Mouse (Mus musculus) cerebellum, adult 9-10 months (tissue): Measurements from ENCODE around the gene Rnf144b.

ENCODE experiments used
- DNase-seq: peaks from one replicate; pipeline ENCODE4 v3.0.0; 2022

Gene Rnf144b

GRCm38 (mm10) chr13:47183033-47183730 lies 60.7 kb downstream of the Rnf144b start:
- DNase-seq: no peak

DNA sequence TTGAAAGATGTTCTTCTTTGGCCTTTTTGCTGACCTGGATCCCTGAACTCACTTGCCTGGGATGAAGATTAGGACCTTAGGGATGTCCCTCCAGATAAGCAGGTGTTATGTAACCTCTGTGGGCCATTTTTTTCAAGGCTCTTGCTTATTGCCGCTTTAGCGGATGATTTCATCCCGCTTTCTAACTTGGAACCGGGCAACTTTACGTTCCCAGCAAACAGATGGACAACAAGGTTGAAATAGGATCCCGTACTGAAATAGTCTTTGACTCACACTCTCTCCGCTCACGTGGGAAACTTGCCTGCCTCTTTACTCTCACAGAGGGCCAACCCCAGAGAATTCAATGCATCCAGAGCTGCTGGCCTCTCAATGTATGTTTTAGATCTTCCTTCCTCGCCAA lies 61.3 kb downstream of the Rnf144b start:
- DNase-seq: no peak

DNA sequence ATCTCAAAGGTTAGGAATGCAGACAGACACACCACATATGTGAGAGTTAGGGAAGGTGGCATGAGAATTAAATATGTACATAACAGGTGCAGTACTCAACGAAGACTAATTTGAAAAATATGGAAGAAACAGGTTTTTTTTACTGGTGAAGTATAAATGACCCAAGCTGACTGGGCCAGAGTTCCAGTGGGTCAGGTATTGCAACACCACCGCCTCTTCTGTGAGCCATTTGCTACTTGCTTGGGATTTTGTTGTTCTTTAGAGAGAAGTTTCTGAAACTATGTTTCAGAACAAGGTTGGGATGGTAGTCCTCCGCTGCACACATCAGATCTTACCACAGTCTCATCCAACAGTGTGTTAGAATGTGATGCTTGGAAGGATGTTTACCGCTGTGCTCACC lies 65.4 kb downstream of the Rnf144b start:
- DNase-seq: no peak

DNA sequence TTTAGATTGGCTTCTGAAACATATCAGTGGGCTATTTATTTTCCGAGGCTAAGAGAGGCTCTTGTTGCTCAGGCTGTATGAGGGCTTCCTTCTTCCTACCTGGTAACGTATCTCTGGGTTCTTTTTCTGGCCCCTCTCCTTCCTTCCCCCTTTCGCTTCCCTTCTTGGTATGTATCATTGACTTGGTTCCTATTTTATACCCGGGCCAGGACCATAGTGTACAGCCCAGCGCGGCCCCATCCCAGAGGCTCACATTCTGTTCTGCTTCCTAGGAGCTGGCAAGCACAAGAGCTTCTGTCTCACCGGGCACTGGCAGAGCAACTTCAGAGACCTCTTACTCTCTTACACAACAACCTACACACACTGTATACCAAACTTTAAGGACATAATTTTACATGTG lies 67.5 kb downstream of the Rnf144b start:
- no peak for DNase-seq

GRCm38 (mm10) chr13:47192200-47192599 lies 69.7 kb downstream of the Rnf144b start:
- no peak for DNase-seq

DNA sequence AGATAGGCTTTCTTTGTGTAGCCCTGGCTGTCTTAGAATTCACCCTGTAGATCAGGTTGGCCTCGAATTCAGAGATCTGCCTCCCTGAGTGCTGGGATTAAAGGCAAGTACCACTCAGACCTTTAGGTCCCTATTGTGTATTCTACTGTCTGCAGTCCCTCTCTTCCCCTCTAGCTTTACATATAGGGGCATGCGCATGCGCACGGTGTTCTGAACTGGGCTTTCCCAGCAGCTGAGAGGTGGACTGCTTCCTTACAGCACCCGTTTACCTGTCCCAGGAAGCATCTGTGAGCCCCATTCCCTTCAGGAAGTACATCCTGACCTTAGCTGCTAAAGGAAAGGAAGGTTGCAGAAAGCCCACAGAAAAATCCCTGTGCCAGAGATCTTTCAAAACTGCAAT lies 70.3 kb downstream of the Rnf144b start:
- no peak for DNase-seq

DNA sequence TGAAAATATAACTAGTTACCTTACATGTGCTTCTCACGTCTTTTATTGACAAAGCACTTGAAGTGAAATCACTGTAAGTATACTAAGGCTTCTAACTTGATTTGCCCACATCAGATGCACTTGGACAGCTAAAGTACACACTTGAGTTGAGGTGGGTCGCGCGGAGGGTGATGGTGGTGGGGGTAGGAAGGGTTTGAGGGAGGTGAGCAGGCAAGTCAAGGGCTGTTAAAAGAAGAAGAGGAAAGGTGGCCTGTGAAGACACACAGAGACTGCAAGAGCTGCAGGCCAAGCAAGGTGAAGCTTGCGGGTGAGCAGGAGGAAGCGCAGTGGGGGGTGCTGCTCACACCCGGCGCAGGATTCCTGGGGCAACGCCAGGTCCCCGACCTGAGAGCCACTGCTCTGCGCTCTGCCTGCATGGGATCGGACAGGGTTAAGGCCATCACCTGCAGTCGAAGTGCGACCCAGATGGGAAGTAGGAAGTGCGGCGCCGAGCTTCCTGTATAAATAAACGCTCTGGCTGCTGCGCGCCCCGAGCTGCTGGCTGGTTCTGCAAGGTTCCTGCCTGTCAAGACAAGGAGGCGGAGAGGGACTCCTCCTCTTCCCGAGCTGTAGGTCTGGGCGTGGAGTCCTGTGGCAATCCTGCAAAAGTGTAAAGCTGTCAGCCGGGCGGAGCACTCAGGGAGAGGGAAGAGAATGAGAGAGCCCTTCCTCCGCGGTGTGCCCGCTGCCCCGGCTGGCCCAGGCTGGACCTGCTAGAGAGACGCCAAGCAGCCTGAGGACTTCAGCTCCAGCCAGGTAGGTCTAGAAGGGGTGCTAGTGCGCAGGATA lies 71.1 kb downstream of the Rnf144b start:
- DNase-seq: peak; percentile 84

DNA sequence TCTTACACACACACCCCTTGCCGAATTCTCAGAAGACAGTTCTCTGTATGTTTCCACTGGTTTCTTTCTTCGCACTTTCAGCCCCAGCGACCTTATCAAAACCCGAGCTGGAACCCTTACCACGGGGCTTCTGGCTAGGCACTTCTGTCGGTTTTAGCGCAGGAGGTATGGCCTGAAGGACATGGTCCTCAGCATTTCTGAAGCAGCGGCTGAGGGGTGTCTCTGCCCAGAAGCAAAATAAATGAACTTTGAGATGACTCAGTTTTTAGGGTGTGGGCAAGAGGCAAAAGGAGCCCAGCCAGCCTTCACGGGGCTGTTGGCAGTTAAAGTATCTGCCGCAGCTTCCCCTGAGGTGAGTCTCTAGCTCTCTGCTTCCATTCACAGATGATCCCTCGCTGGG lies 72.2 kb downstream of the Rnf144b start:
- peak; percentile 23 for DNase-seq

- DNase-seq: no peak
These were observed 73.0 kb downstream of the Rnf144b start for GRCm38 (mm10) chr13:47195491-47195890.

DNA sequence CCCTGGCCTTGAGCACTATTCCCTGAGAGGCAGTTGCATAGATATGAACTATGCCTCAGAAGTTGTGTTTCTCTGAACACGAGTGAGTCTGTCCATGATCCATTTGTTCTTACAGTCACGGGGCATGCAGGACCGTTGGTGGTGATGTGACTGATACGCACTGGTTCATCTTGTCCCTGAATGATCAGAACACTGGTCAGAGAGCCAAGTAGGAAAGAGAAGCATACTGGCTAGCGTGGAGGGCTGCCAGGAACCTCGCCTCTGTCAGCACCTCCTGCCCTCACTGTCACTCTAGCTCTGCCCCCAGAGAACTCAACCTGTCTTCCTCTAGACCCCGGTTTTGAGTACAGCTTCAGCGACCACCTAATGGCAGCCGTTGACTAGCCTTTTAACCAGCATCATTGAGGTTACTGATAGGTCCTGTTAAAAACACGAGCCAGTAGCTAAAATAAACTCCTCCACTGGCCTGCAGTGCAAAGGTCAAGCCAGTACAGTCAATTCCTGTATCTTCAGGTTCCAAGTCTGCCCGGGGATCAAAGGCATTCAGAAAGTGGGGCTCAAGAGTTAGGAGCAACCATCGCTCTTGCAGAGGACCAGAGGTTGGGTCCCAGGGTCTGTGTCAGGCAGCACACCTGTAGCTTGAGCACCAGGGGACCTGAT lies 77.7 kb downstream of the Rnf144b start:
- DNase-seq: no peak

DNA sequence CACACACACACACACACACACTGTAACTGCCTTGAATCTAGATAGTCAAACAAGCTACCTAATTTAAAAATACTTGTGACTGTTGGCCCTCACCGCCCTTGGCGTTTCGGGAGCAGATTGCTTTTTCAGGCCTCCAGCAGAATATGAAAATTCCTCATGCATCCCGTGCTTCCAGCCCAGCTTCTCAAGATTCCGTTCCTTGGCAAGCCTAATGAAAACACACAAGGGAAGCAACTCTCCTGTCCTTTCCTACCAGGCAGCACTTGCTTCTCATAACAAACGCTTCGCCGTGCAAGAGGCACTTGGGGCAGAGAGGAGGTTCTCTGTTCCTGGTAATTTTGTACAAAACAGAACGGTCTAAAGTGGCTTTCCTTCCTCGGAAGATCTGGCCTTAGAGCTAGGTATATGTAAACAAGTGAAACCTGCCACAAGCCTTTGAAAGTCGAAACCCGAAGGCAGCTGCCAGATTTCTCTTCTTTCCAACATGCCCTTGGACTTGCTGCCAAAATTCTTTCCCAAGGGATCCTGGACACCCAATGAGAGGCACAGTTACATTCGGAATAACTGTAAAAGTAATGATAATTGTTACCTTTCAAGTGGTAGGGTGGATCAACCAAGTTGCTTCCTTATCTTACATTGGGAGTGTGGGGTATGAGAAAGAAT lies 79.6 kb downstream of the Rnf144b start:
- peak; percentile 51 for DNase-seq

GRCm38 (mm10) chr13:47210496-47210895 lies 88.0 kb downstream of the Rnf144b start:
- no peak for DNase-seq

DNA sequence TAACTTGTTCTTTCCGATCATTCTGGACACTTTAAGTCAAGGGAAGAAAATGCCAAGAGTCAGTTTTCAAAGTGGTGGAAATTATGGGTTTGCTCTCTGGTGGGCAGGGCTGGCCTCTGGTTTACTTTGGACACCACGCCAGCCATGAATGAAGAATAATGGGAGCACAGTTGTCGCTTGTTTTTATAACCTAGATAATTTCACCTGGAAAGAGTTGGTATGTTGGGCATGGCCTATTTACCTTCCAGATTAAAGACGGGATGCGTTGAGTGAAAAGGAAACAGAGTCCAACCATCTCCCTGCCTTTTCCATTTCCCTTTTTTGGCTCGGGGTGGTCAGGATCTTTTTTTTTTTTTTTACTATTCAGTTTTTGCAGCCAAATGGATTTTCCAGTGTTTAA lies 88.5 kb downstream of the Rnf144b start:
- no peak for DNase-seq

DNA sequence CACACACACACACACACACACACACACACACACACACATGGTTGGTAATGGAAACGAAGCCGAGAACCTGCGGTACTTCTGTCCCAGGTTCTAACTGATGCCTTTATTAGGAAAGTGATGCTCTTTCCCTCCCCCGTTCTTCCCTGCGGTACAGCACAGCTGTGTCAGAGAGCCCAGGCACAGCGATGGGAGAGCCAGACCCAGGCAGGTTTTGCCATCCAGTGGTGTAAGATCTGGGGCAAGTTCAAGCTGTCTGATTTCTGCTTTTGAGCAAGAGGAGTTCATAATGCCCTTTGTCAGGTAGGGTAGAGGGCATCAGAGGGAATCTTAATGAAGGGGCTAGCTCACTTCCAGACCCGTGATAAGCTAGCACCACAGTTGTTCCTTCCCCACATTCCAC lies 89.1 kb downstream of the Rnf144b start:
- DNase-seq: no peak

DNA sequence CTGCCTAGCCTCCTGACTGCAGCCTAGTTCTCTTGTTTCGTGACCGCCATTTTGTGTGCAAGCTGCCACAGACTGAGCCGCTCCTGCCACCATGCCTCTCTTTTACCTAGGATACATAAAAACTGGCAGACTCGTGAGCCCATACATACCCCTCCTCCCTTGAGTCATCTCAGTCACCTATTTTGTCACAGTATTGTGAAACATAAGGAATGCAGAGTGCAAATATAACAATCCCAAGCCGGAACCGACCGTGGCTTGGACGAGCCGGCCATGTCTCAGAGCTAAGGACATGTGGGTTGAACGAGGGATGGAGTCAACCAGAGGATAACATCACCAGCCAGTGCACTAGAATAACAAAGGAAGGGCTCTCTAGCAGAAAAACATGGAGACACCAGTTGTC lies 91.4 kb downstream of the Rnf144b start:
- no peak for DNase-seq

DNA sequence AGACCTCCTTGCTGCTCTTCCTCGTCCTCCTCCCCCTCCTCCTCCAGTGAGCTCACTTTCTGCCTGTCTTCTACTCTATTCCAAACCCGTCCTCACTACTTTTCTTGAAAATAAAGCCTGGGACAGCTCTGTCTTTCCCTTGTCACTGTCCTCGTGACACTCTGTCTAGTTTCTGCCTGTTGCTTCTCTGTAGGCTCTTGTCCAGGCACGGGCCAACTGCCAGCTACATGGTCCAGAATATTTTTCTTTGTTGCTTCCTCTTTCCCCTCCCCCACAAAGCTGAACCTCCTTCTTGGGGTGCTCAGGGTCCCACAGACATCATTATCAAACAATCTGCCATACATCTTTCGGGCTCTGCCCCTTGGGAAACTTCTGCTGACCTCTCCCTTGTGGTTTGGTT lies 92.4 kb downstream of the Rnf144b start:
- no peak for DNase-seq

GRCm38 (mm10) chr13:47215815-47216585 lies 93.5 kb downstream of the Rnf144b start:
- DNase-seq: no peak

- no peak for DNase-seq
These were observed 94.7 kb downstream of the Rnf144b start for GRCm38 (mm10) chr13:47217107-47217571.

DNA sequence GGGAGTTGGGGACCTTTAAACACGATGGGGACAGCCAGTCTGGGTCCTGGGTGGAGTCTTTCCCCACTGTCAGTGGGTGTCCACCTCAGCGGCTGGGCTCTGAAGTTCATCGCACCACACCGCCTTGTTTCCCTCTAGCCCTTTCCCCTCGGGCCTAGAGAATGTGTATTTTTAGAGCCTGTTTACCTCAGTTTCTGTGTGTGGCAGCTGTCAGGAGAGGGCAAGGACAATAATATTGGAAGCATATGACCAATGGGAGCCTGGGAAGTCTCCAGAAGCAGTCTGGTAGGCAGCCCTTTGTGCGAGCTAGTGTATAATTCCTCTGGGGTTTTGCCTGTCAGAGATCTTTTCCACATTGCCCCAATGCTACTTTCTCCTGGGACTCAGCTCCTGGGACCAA lies 95.9 kb downstream of the Rnf144b start:
- DNase-seq: no peak

DNA sequence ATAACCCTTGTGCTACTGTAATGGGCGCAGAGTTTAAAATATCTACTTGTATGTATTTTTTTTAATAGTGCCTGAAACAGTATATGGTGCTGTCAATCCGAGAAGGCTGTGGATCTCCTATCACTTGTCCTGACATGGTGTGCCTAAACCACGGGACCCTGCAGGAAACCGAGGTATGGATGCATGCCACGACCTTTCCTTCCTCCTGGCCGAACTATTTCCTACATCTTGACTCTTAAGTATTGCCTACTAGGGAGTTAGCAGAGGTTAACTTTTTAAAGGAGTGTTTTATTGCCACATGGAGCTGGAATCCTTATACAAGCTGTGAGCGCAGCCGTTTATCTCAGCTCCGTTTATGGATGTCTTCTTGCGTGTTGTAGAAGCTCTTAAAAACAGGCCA lies 98.0 kb downstream of the Rnf144b start:
- DNase-seq: no peak

DNA sequence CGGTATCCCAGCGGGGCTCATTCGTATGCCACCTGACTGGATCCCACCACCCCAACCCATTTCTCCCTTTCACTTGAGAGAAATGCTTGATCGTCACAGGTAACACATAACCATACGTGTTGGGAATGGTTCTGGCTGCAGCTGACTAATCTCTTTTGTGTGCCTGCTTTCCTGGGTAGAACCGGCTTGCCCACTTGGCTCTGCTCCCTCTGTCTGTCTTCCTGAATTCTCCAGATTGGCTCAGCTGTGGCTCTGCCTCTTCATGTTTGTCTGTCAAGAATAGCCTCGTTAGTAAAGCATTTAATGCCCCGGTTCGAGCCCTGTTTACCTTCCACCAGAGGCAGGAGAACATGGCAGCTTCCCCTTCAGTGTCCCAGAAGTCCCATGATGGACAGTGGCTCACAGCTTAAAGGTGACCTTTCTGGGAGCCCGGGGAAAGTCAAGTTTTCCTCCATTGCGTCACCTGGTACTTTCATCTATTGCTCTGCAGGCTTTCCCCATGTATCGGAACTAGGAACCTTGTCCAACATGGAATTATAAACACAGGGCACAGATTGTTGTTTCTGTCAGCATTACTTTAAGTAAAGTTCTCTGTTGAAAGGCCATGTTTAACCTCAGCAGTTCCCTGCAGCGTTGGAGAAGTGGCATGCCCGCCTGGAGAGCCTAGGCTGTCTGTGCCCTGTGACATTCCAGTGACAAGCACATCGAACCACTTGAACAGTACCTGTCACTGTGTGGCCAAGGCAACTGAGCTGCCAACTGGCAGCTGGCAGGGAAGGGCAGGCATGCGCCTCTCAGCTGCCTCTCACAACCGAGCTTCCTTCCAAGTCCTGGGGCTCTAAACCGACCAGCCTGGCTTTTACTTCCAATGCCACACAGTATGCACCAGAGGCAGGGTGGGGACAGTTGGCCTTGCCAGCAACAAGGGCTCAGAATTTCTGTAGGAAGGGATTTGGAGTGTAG lies 101.4 kb downstream of the Rnf144b start:
- peak; percentile 59 for DNase-seq
